Mouse (Mus musculus) cortical plate, adult 2 months (tissue): ENCODE data around the gene Fam216a.

ENCODE experiments used
- CTCF ChIP-seq: fragments of 200-500 bp; IDR thresholded peaks from 2 replicates; pipeline ENCODE4 v1.5.1; 2011; ENCODE audit warnings: mild to moderate bottlenecking, control low read depth, low read length; ENCODE audit not compliant: insufficient read depth; ENCODE audit errors: extremely low read depth
- POLR2A ChIP-seq: fragments of 200-500 bp; IDR thresholded peaks from 2 replicates; pipeline ENCODE4 v1.6.1; 2011; ENCODE audit warnings: mild to moderate bottlenecking, low read length, control low read depth; ENCODE audit not compliant: insufficient read depth; ENCODE audit errors: extremely low read depth

DNA sequence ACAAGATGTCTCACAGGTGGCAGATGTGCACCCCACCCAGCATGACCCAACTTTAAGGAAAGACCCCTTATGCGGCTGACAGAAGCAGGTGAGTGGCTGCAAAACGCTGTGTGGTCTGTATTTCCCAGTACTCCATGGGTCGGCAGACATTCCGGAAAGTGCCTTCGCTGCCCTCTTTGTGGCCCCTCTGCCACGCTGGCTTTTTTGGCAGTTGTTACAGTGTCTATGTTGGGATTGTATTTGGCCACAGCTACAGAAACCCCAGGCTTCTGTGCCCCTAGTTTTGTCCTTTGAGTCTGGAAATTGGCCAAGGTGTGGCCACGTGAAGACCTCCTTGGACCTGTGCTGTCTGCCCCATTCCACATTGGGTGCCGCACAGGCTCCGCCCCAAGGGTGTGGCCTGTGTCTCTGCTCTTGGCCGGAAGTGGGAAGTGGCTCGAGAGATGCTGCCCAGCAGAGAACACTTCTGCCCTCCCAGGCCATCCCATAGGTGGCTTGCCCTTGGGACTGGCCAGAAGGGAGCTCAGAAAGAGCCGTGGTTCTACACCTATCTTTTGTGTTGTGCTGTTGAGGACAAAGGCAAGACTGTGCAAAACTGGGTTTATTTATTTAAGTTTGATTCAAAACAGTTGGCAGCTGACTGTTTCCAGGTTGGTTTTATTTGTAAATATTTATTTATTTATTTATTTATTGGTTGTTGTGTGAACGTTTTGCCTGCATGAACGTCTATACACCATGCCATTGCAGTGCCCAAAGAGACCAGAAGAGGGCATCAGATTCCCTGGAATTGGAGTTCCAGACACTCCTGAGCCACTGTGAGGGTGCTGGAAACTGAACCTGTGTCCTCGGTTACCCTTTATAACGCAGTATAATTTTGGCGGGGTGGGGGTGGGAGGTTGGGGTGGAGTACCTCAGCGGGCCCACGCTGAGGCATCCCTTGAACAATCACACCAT is 37.8 kb upstream of the Fam216a start:
- TF ChIP-seq CTCF = no peak
- TF ChIP-seq POLR2A = no peak
